Mouse (Mus musculus): Measurements from ENCODE around the gene Vmn2r19. TPM values are rescaled to one million over a fixed set of nuclear protein-coding genes. Genes with fewer than 3 reads are reported as not detected.

Vmn2r19 gene
- polyA plus RNA-seq (2014; fragmentation: Illumina TruSeq; extraction: RNeasy Lipid Tissue Mini Kit (QIAGEN cat#74804); ENCODE audit: low read depth, low replicate concordance) = not detected

GRCm38 (mm10) chr6:123308033-123308432 is at the start of gene Vmn2r19:
Gene Vmn2r19 (plus strand): TSS chr6:123308333.

DNA sequence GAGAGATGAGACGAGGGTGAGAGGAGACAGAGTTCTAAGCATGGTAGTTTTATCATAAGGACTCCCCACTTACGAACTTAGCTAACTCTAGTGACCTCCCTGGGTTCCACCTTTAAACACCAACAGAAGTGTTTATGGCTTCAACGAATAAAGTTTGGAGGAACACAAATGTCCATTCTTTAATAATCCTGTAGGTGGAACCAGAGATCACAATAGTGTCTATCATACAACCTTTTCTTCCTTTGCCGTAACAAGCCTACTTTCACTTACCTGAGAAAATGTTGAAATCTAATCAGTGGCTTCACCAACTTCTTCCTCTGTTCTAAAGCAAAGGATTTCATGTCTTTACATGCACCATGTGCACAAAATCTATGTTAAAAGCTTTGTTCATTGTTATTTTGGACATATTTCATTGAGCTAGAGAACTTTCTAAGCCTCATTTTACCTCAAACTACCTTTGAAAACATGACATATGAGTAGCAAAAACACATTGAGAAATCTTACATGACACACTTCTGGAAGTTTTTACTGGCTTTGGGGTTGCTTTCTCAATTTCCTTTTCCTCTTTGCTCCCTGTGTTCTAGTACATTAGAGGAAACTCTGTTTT is 46.5 kb upstream of the Vmn2r19 start, which contains the start of gene Clec4d:
Gene Clec4d, plus strand, starts transcription at position 557 of the 607 bp plus-strand sequence.

GRCm38 (mm10) chr6:123289753-123290152 is 18.4 kb upstream of the Vmn2r19 start, which contains the start of gene Clec4e:
Gene Clec4e (minus strand): TSS chr6:123289870.

Other genes starting within 250 kb of the Vmn2r19 start
- gene Clec4a2, start 201.9 kb upstream of the Vmn2r19 start, polyA plus RNA-seq (2014; fragmentation: Illumina TruSeq; extraction: RNeasy Lipid Tissue Mini Kit (QIAGEN cat#74804); ENCODE audit: low read depth, low replicate concordance) = 12.4 TPM
- not detected for gene Clec4b2, start 135.4 kb upstream of the Vmn2r19 start, polyA plus RNA-seq (2014; fragmentation: Illumina TruSeq; extraction: RNeasy Lipid Tissue Mini Kit (QIAGEN cat#74804); ENCODE audit: low read depth, low replicate concordance)
- gene Clec4n, start 78.5 kb upstream of the Vmn2r19 start, polyA plus RNA-seq (2014; fragmentation: Illumina TruSeq; extraction: RNeasy Lipid Tissue Mini Kit (QIAGEN cat#74804); ENCODE audit: low read depth, low replicate concordance) = 5.1 TPM
- 5.9 TPM for gene Clec4d, start 46.2 kb upstream of the Vmn2r19 start, polyA plus RNA-seq (2014; fragmentation: Illumina TruSeq; extraction: RNeasy Lipid Tissue Mini Kit (QIAGEN cat#74804); ENCODE audit: low read depth, low replicate concordance)
- 0.64 TPM for gene Clec4e, start 18.5 kb upstream of the Vmn2r19 start, polyA plus RNA-seq (2014; fragmentation: Illumina TruSeq; extraction: RNeasy Lipid Tissue Mini Kit (QIAGEN cat#74804); ENCODE audit: low read depth, low replicate concordance)
- gene Vmn2r20, start 109.8 kb downstream of the Vmn2r19 start, polyA plus RNA-seq (2014; fragmentation: Illumina TruSeq; extraction: RNeasy Lipid Tissue Mini Kit (QIAGEN cat#74804); ENCODE audit: low read depth, low replicate concordance) = not detected
- gene Vmn2r21, start 225.1 kb downstream of the Vmn2r19 start, polyA plus RNA-seq (2014; fragmentation: Illumina TruSeq; extraction: RNeasy Lipid Tissue Mini Kit (QIAGEN cat#74804); ENCODE audit: low read depth, low replicate concordance) = not detected